Mouse (Mus musculus) lung, postnatal 0 days (tissue): ENCODE measurements around the gene Ttc25. TPM values are rescaled to one million over a fixed set of nuclear protein-coding genes. Genes with fewer than 3 reads are reported as not detected.

ENCODE experiments used
- ATAC-seq: fragments of 200-750 bp; cut with Nextera tagmentation; 2 replicates; pipeline ENCODE4 v1.8.0; 2017; ENCODE audit warnings: moderate library complexity
- DNase-seq: peaks from one replicate; pipeline ENCODE4 v3.0.0-alpha.2; 2016; ENCODE audit warnings: low spot score
- H3K27ac ChIP-seq: fragments of 300-500 bp; sonication (generic); 2 replicates; pipeline ENCODE4 v1.5.1; 2014; ENCODE audit warnings: antibody characterized with exemption, mild to moderate bottlenecking, low read length, mixed read lengths
- H3K27me3 ChIP-seq: fragments of 300-500 bp; sonication (generic); replicated peaks from 2 replicates; pipeline ENCODE4 v1.6.1; 2014; ENCODE audit warnings: low read length, mixed read lengths; ENCODE audit not compliant: insufficient read depth
- H3K36me3 ChIP-seq: fragments of 300-500 bp; sonication (generic); 2 replicates; pipeline ENCODE4 v1.6.1; 2014; ENCODE audit warnings: low read length, mixed read lengths; ENCODE audit not compliant: insufficient read depth
- H3K4me1 ChIP-seq: fragments of 300-500 bp; sonication (generic); 2 replicates; pipeline ENCODE4 v1.6.1; 2014; ENCODE audit warnings: antibody characterized with exemption, low read depth, low read length, mixed read lengths; ENCODE audit not compliant: insufficient read depth
- H3K4me2 ChIP-seq: fragments of 300-500 bp; sonication (generic); replicated peaks from 2 replicates; pipeline ENCODE4 v1.6.1; 2014; ENCODE audit warnings: low read depth, mild to moderate bottlenecking, low read length, moderate library complexity, mixed read lengths
- H3K4me3 ChIP-seq: fragments of 300-500 bp; sonication (generic); 2 replicates; pipeline ENCODE4 v1.5.1; 2014; ENCODE audit warnings: low read depth, low read length
- H3K9ac ChIP-seq: fragments of 300-500 bp; sonication (generic); replicated peaks from 2 replicates; pipeline ENCODE4 v1.6.1; 2014; ENCODE audit warnings: low read depth, mild to moderate bottlenecking
- H3K9me3 ChIP-seq: fragments of 300-500 bp; sonication (generic); 2 replicates; pipeline ENCODE4 v1.6.1; 2016; ENCODE audit warnings: low read length, mixed read lengths
- CTCF ChIP-seq: IDR thresholded peaks from 2 replicates; pipeline ENCODE4 v1.5.1; 2016; ENCODE audit warnings: antibody characterized with exemption, mild to moderate bottlenecking
- EP300 ChIP-seq: IDR thresholded peaks from 2 replicates; pipeline ENCODE4 v1.6.1; 2016; ENCODE audit warnings: antibody characterized with exemption, mild to moderate bottlenecking, control low read depth
- WGBS: fragments of 180-500 bp; shearing (Covaris S2); extraction: QIAGEN DNeasy Blood & Tissue Kit; methylation state at CpG from one replicate; pipeline ENCODE4 v1.1.7; 2014; 5-methylcytosine and 5-hydroxymethylcytosine counted together
- polyA plus RNA-seq: library from polyadenylated mRNA; unstranded; fragments of >200 nt; fragmentation: Nextera tagmentation; extraction: Ambion mirVana; gene quantifications from 2 replicates; pipeline ENCODE4 v1.2.1, GENCODE M21; 2015

Ttc25 gene
- polyA plus RNA-seq, 1 experiment from 2014 or later: 3.5 TPM

DNA sequence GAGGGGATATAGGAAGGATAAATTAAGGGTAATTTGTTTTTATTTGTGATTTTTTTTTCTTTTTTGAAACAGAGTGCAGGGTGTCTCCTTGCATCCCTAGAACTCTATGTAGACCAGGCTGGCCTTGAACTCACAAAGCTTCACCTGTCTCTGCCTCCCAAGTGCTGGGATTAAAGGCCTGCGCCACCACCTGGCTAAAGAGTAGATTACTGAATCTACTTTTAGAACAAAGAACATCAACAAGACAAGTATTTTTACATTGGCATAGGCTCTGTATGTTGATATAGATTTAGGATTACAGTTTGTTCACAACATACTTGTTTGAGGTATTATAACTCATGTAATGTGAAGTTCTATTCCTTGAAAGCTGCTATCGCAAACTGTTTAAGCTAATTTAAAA lies 34.9 kb upstream of the Ttc25 start:
- ATAC-seq (no peak), DNase-seq (no peak)
- no peak for TF ChIP-seq EP300
- TF ChIP-seq CTCF: peak; percentile 33
- Histone ChIP-seq H3K4me2 (no peak overlapping the region), H3K4me1 (no peaks in the 10 kb centered on the region), H3K27ac (no peak overlapping the region), H3K9me3 (no peaks in the 10 kb centered on the region), H3K9ac (no peak overlapping the region), H3K4me3 (no peak overlapping the region), H3K36me3 (peaks cover 30% of the 10 kb centered on the region), H3K27me3 (no peaks in the 10 kb centered on the region)
- 92% methylated on average over 2 of the region's 2 CpGs for WGBS

- peak; percentile 30 for DNase-seq
- Histone ChIP-seq H3K27ac (no peak overlapping the region), H3K4me2 (no peak overlapping the region), H3K36me3 (peaks cover 39% of the 10 kb centered on the region), H3K27me3 (no peaks in the 10 kb centered on the region), H3K9me3 (no peaks in the 10 kb centered on the region), H3K4me3 (no peak overlapping the region), H3K4me1 (no peaks in the 10 kb centered on the region), H3K9ac (no peak overlapping the region)
- whole genome bisulfite sequencing: 89% methylated on average over 1 of the region's 1 CpGs
- TF ChIP-seq EP300: no peak
- peak; percentile 63 for TF ChIP-seq CTCF
- ATAC-seq: no peak
Measured at GRCm38 (mm10) chr11:100512384-100512783, 33.0 kb upstream of the Ttc25 start.

DNA sequence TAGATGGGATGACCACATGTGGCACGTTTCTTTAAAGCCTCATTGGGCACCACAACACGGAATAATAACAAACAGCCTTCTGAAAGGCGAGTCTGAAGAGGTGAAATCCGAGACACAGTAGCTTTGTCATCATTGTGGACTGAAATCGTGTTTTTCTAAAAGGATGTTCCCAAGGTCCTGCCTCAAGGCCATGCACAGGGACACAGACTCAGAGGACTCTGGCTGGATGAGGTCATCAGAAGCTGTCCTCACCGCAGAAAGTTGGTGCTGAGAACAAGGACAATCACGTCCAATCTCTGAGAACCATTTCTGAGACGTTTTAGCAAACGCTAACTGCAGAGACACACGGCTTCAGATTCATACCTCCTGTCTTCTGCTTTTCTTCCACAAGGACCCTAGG lies 31.7 kb upstream of the Ttc25 start:
- no peak overlapping the region for H3K4me2 ChIP-seq
- H3K4me1 ChIP-seq: no peaks in the 10 kb centered on the region
- no peak overlapping the region for H3K27ac ChIP-seq
- WGBS: 82% methylated on average over 10 of the region's 10 CpGs
- H3K36me3 ChIP-seq: peaks cover 34% of the 10 kb centered on the region
- ATAC-seq (no peak), DNase-seq (no peak)
- H3K9me3 ChIP-seq: no peaks in the 10 kb centered on the region
- no peak overlapping the region for H3K4me3 ChIP-seq
- H3K27me3 ChIP-seq: no peaks in the 10 kb centered on the region
- H3K9ac ChIP-seq: no peak overlapping the region
- no peak for TF ChIP-seq EP300
- TF ChIP-seq CTCF: no peak

DNA sequence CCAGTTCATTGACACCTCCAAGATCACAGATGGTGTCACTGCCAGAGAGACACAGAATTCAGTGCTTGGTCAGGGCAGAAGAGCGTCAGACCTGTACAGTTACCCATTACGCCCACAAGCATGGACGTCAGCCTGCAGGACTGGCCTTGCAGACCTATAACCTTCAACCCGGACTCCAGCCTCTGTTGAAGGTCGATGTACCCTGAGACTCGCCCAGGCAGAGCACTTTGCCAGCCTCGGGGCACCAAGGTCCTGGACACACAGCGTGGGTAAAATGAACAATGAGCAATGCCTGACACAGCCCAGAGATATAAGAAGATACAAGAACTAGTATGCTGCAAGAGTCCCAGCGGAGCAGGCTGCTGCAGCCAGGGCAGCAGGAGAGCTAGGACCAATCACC lies 30.3 kb upstream of the Ttc25 start:
- ATAC-seq: no peak
- H3K9me3 ChIP-seq: no peaks in the 10 kb centered on the region
- WGBS: 93% methylated on average over 9 of the region's 9 CpGs
- H3K36me3 ChIP-seq: peaks cover 39% of the 10 kb centered on the region
- no peak for DNase-seq
- H3K27me3 ChIP-seq: no peaks in the 10 kb centered on the region
- H3K9ac ChIP-seq: no peak overlapping the region
- no peaks in the 10 kb centered on the region for H3K4me1 ChIP-seq
- H3K4me3 ChIP-seq: no peak overlapping the region
- no peak overlapping the region for H3K27ac ChIP-seq
- no peak overlapping the region for H3K4me2 ChIP-seq
- TF ChIP-seq EP300 (no peak), CTCF (no peak)

GRCm38 (mm10) chr11:100515789-100516188 lies 29.6 kb upstream of the Ttc25 start:
- ATAC-seq (no peak), DNase-seq (no peak)

GRCm38 (mm10) chr11:100516291-100516690 lies 29.1 kb upstream of the Ttc25 start:
- 66% methylated on average over 9 of the region's 9 CpGs for WGBS
- no peak for ATAC-seq
- Histone ChIP-seq H3K27ac (no peak overlapping the region), H3K36me3 (peaks cover 48% of the 10 kb centered on the region), H3K27me3 (no peaks in the 10 kb centered on the region), H3K4me1 (no peaks in the 10 kb centered on the region), H3K9ac (no peak overlapping the region), H3K4me2 (no peak overlapping the region), H3K9me3 (no peaks in the 10 kb centered on the region), H3K4me3 (no peak overlapping the region)
- DNase-seq: no peak
- no peak for TF ChIP-seq EP300
- no peak for TF ChIP-seq CTCF

More at GRCm38 (mm10) chr11:100515789-100516188, 29.6 kb upstream of the Ttc25 start:
- Histone ChIP-seq H3K27me3 (no peaks in the 10 kb centered on the region), H3K4me2 (no peak overlapping the region), H3K9me3 (no peaks in the 10 kb centered on the region), H3K9ac (no peak overlapping the region), H3K36me3 (peaks cover 45% of the 10 kb centered on the region), H3K4me1 (no peaks in the 10 kb centered on the region), H3K27ac (no peak overlapping the region), H3K4me3 (no peak overlapping the region)
- TF ChIP-seq EP300 (no peak), CTCF (no peak)
- WGBS: 86% methylated on average over 9 of the region's 9 CpGs

DNA sequence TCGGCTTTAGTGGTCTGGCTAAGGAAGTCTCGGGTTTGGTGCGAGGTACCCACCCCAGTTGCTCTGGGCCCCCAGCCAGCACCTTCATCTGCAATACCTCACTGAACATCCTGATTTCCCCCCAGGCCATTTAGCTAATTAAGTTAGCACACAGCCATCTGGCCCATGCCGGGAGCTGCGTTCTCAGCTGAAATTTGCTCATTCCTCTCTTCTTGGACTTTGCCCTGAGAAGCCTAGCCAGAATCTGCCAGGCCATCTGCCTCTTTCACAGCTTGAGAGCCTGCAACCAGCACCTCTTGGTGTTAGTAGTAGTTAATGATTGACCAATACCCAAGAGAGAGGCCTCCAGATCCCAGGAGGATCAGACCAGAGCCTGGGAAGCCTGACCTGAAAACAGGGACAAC lies 27.2 kb upstream of the Ttc25 start:
- DNase-seq: peak; percentile 49
- peak; percentile 47 for ATAC-seq
- Histone ChIP-seq H3K4me2 (no peak overlapping the region), H3K4me3 (no peak overlapping the region), H3K27ac (no peak overlapping the region), H3K27me3 (no peaks in the 10 kb centered on the region), H3K9ac (no peak overlapping the region), H3K36me3 (peaks cover 62% of the 10 kb centered on the region), H3K9me3 (no peaks in the 10 kb centered on the region), H3K4me1 (no peaks in the 10 kb centered on the region)
- 59% methylated on average over 5 of the region's 5 CpGs for WGBS
- TF ChIP-seq CTCF (no peak), EP300 (no peak)
